Mouse (Mus musculus) forebrain, embryonic 14.5 days (tissue): ENCODE data around the gene Zmynd8. TPM values are rescaled to one million over a fixed set of nuclear protein-coding genes. Genes with fewer than 3 reads are reported as not detected.
A peak's percentile ranks its signal among the peaks of the same experiment; 100 is the strongest.

Experiments used
- ATAC-seq: fragments of 200-750 bp; cut with Nextera tagmentation; 2 replicates; pipeline ENCODE4 v1.8.0; 2017; ENCODE audit warnings: mild to moderate bottlenecking, moderate library complexity
- DNase-seq: peaks from one replicate; pipeline ENCODE4 v3.0.0-alpha.2; 2015; ENCODE audit warnings: low spot score
- H3K27ac ChIP-seq: fragments of 300-500 bp; sonication (generic); 2 replicates; pipeline ENCODE4 v1.5.1; 2014; ENCODE audit warnings: low read depth, mild to moderate bottlenecking, control low read depth, low read length, moderate library complexity
- H3K27me3 ChIP-seq: fragments of 300-500 bp; sonication (generic); replicated peaks from 2 replicates; pipeline ENCODE4 v1.6.1; 2014; ENCODE audit warnings: low read length, control low read depth, mixed read lengths; ENCODE audit not compliant: control insufficient read depth, insufficient read depth
- H3K36me3 ChIP-seq: fragments of 300-500 bp; sonication (generic); 2 replicates; pipeline ENCODE4 v1.6.1; 2014; ENCODE audit warnings: low read length, control low read depth; ENCODE audit not compliant: control insufficient read depth, insufficient read depth
- H3K4me1 ChIP-seq: fragments of 300-500 bp; sonication (generic); 2 replicates; pipeline ENCODE4 v1.6.1; 2014; ENCODE audit warnings: antibody characterized with exemption, low read length, control low read depth; ENCODE audit not compliant: control insufficient read depth, insufficient read depth
- H3K4me2 ChIP-seq: fragments of 300-500 bp; sonication (generic); 2 replicates; pipeline ENCODE4 v1.6.1; 2014; ENCODE audit warnings: mild to moderate bottlenecking, control low read depth, low read length
- H3K4me3 ChIP-seq: fragments of 300-500 bp; sonication (generic); 2 replicates; pipeline ENCODE4 v1.5.1; 2014; ENCODE audit warnings: low read depth, low read length, control low read depth
- H3K9ac ChIP-seq: fragments of 300-500 bp; sonication (generic); 2 replicates; pipeline ENCODE4 v1.6.1; 2014; ENCODE audit warnings: mild to moderate bottlenecking, low read length, control low read depth, moderate library complexity
- H3K9me3 ChIP-seq: fragments of 300-500 bp; sonication (generic); replicated peaks from 2 replicates; pipeline ENCODE4 v1.6.1; 2016; ENCODE audit warnings: low read length, control low read depth, mixed read lengths; ENCODE audit not compliant: control insufficient read depth
- WGBS: fragments of 180-500 bp; shearing (Covaris S2); extraction: QIAGEN DNeasy Blood & Tissue Kit; methylation state at CpG from one replicate; pipeline ENCODE4 v1.1.7; 2014; 5-methylcytosine and 5-hydroxymethylcytosine counted together
- polyA plus RNA-seq: library from polyadenylated mRNA; unstranded; fragments of >200 nt; fragmentation: Nextera tagmentation; extraction: Ambion mirVana; gene quantifications from 2 replicates; pipeline ENCODE4 v1.2.1, GENCODE M21; 2014

Zmynd8 gene
- polyA plus RNA-seq, 1 experiment from 2014 or later = 43.3 TPM

- WGBS = 78% methylated on average over 7 of the region's 7 CpGs
- Histone ChIP-seq H3K4me2 (no peak overlapping the region), H3K36me3 (peaks cover 42% of the 10 kb centered on the region), H3K4me3 (no peak overlapping the region), H3K27ac (no peak overlapping the region), H3K27me3 (no peaks in the 10 kb centered on the region), H3K9me3 (no peaks in the 10 kb centered on the region), H3K9ac (no peak overlapping the region), H3K4me1 (peaks cover 47% of the 10 kb centered on the region)
- DNase-seq = no peak
- no peak for ATAC-seq
Measured at GRCm38 (mm10) chr2:165873196-165873595, 25.6 kb downstream of the Zmynd8 start.

GRCm38 (mm10) chr2:165869257-165869656 is 29.6 kb downstream of the Zmynd8 start:
- no peaks in the 10 kb centered on the region for H3K27me3 ChIP-seq
- H3K9me3 ChIP-seq = no peaks in the 10 kb centered on the region
- ATAC-seq = no peak
- no peak overlapping the region for H3K4me3 ChIP-seq
- H3K27ac ChIP-seq = no peak overlapping the region
- no peak overlapping the region for H3K4me2 ChIP-seq
- WGBS = 88% methylated on average over 1 of the region's 1 CpGs
- no peak overlapping the region for H3K9ac ChIP-seq
- DNase-seq = no peak
- peaks cover 35% of the 10 kb centered on the region for H3K36me3 ChIP-seq
- peaks cover 29% of the 10 kb centered on the region for H3K4me1 ChIP-seq

- WGBS = 64% methylated on average over 8 of the region's 8 CpGs
- Histone ChIP-seq H3K36me3 (peaks cover 29% of the 10 kb centered on the region), H3K4me1 (peaks cover 29% of the 10 kb centered on the region), H3K27ac (peak overlapping the region; percentile 87), H3K9me3 (no peaks in the 10 kb centered on the region), H3K9ac (no peak overlapping the region), H3K27me3 (no peaks in the 10 kb centered on the region), H3K4me2 (no peak overlapping the region), H3K4me3 (no peak overlapping the region)
- DNase-seq (no peak), ATAC-seq (0 out of 2 replicates have a peak, but pooled peaks have one; percentile 13)
Measured at GRCm38 (mm10) chr2:165868522-165869175, 30.2 kb downstream of the Zmynd8 start.

GRCm38 (mm10) chr2:165867549-165867948 is 31.3 kb downstream of the Zmynd8 start:
- Histone ChIP-seq H3K4me3 (no peak overlapping the region), H3K9me3 (no peaks in the 10 kb centered on the region), H3K27me3 (no peaks in the 10 kb centered on the region), H3K4me1 (peaks cover 29% of the 10 kb centered on the region), H3K36me3 (peaks cover 19% of the 10 kb centered on the region; the same call in 1 of the 2 replicates), H3K4me2 (0 out of 2 replicates have a peak overlapping the region, but pooled peaks have one; percentile 25), H3K27ac (peak overlapping the region; percentile 87), H3K9ac (peak overlapping the region; percentile 38; the same call in 1 of the 2 replicates)
- ATAC-seq = no peak
- 71% methylated on average over 9 of the region's 9 CpGs for WGBS
- DNase-seq = no peak

- Histone ChIP-seq H3K4me3 (no peak overlapping the region), H3K36me3 (peaks cover 17% of the 10 kb centered on the region; the same call in 1 of the 2 replicates), H3K9ac (peak overlapping the region; percentile 38; the same call in 1 of the 2 replicates), H3K4me2 (peak overlapping the region; percentile 25; the same call in 1 of the 2 replicates), H3K4me1 (peaks cover 29% of the 10 kb centered on the region), H3K27ac (peak overlapping the region; percentile 87), H3K27me3 (no peaks in the 10 kb centered on the region), H3K9me3 (no peaks in the 10 kb centered on the region)
- DNase-seq (no peak), ATAC-seq (peak; percentile 59; the same call in 1 of the 2 replicates)
- WGBS = 15% methylated on average over 12 of the region's 12 CpGs
Measured at GRCm38 (mm10) chr2:165866951-165867387, 31.8 kb downstream of the Zmynd8 start.

- Histone ChIP-seq H3K4me1 (peaks cover 29% of the 10 kb centered on the region), H3K4me3 (no peak overlapping the region), H3K9ac (peak overlapping the region; percentile 38; the same call in 1 of the 2 replicates), H3K9me3 (no peaks in the 10 kb centered on the region), H3K36me3 (peaks cover 16% of the 10 kb centered on the region; the same call in 1 of the 2 replicates), H3K27me3 (no peaks in the 10 kb centered on the region), H3K27ac (peak overlapping the region; percentile 87), H3K4me2 (peak overlapping the region; percentile 25; the same call in 1 of the 2 replicates)
- DNase-seq (no peak), ATAC-seq (peak; percentile 17; the same call in 1 of the 2 replicates)
- WGBS = 22% methylated on average over 8 of the region's 8 CpGs
Measured at GRCm38 (mm10) chr2:165866412-165866811, 32.4 kb downstream of the Zmynd8 start.

- 78% methylated on average over 3 of the region's 3 CpGs for WGBS
- 0 out of 2 replicates have a peak, but pooled peaks cover 7% of the 10 kb centered on the region for H3K36me3 ChIP-seq
- no peaks in the 10 kb centered on the region for H3K9me3 ChIP-seq
- no peaks in the 10 kb centered on the region for H3K27me3 ChIP-seq
- no peak overlapping the region for H3K4me2 ChIP-seq
- ATAC-seq (no peak), DNase-seq (no peak)
- no peak overlapping the region for H3K9ac ChIP-seq
- no peak overlapping the region for H3K4me3 ChIP-seq
- peaks cover 29% of the 10 kb centered on the region for H3K4me1 ChIP-seq
- no peak overlapping the region for H3K27ac ChIP-seq
Measured at GRCm38 (mm10) chr2:165864769-165865168, 34.0 kb downstream of the Zmynd8 start.

- Histone ChIP-seq H3K4me1 (peaks cover 33% of the 10 kb centered on the region), H3K36me3 (0 out of 2 replicates have a peak, but pooled peaks cover 3% of the 10 kb centered on the region), H3K27ac (no peak overlapping the region), H3K27me3 (no peaks in the 10 kb centered on the region), H3K4me3 (no peak overlapping the region), H3K9me3 (no peaks in the 10 kb centered on the region), H3K9ac (no peak overlapping the region), H3K4me2 (no peak overlapping the region)
- WGBS = 81% methylated on average over 26 of the region's 26 CpGs
- ATAC-seq (no peak), DNase-seq (no peak)
Measured at GRCm38 (mm10) chr2:165861683-165862594, 36.9 kb downstream of the Zmynd8 start.
